Mouse (Mus musculus): ENCODE data around the gene Scarf2. TPM values are rescaled to one million over a fixed set of nuclear protein-coding genes. Genes with fewer than 3 reads are reported as not detected.

The Scarf2 gene
- total RNA-seq, 2 experiments from 2014 or later: 3.6 to 4.5 TPM

Other genes with a start within 250 kb of the Scarf2 start
- 1 to 10 TPM; 1.0 to 1.6 TPM for gene Lrrc74b, start 236.0 kb upstream of the Scarf2 start, total RNA-seq (2021)
- gene P2rx6, start 235.4 kb upstream of the Scarf2 start, total RNA-seq (2021): 1 to 10 TPM; 8.0 to 9.3 TPM
- under 1 TPM in 1 of 2 experiments, not detected in 1; 0.12 TPM for gene Slc7a4, start 214.1 kb upstream of the Scarf2 start, total RNA-seq (2021)
- gene Smpd4, start 177.9 kb upstream of the Scarf2 start, total RNA-seq (2021): 10 to 100 TPM in 1 of 2 experiments, 1 to 10 TPM in 1; 9.4 to 13.1 TPM
- under 1 TPM in 1 of 2 experiments, not detected in 1; 0.82 TPM for gene Ccdc74a, start 150.8 kb upstream of the Scarf2 start, total RNA-seq (2021)
- gene Med15, start 64.4 kb upstream of the Scarf2 start, total RNA-seq (2021): 10 to 100 TPM; 16.5 to 20.0 TPM
- 10 to 100 TPM; 16.8 to 20.9 TPM for gene Klhl22, start 37.7 kb upstream of the Scarf2 start, total RNA-seq (2021)
- gene B830017H08Rik, start 35.8 kb downstream of the Scarf2 start, total RNA-seq (2021): not detected
- 1 to 10 TPM in 1 of 2 experiments, under 1 TPM in 1; 0.74 to 1.1 TPM for gene Car15, start 41.1 kb downstream of the Scarf2 start, total RNA-seq (2021)
- under 1 TPM; 0.20 TPM for gene Gm20518, start 94.4 kb downstream of the Scarf2 start, total RNA-seq (2021)
- under 1 TPM in 1 of 2 experiments, not detected in 1; 0.08 TPM for gene Tssk1, start 96.9 kb downstream of the Scarf2 start, total RNA-seq (2021)
- gene Dgcr2, start 101.3 kb downstream of the Scarf2 start, total RNA-seq (2021): 10 to 100 TPM; 21.0 to 25.8 TPM
- not detected for gene Tssk2, start 101.4 kb downstream of the Scarf2 start, total RNA-seq (2021)
- gene Ess2, start 114.1 kb downstream of the Scarf2 start, total RNA-seq (2021): 1 to 10 TPM; 5.2 to 7.2 TPM
- not detected for gene Gsc2, start 117.8 kb downstream of the Scarf2 start, total RNA-seq (2021)
- gene Slc25a1, start 130.9 kb downstream of the Scarf2 start, total RNA-seq (2021): 1 to 10 TPM; 2.7 to 5.5 TPM
- gene Vpreb2, start 183.1 kb downstream of the Scarf2 start, total RNA-seq (2021): not detected